Mouse (Mus musculus) intestine, postnatal 0 days (tissue): Measurements from ENCODE around the gene Folr1. TPM values are rescaled to one million over a fixed set of nuclear protein-coding genes. Genes with fewer than 3 reads are reported as not detected.

Experiments used
- ATAC-seq: fragments of 200-750 bp; cut with Nextera tagmentation; 2 replicates; pipeline ENCODE4 v1.8.0; 2017; ENCODE audit warnings: mild to moderate bottlenecking, moderate TSS enrichment, moderate library complexity
- H3K27ac ChIP-seq: fragments of 300-500 bp; sonication (generic); 2 replicates; pipeline ENCODE4 v1.5.1; 2014; ENCODE audit warnings: mild to moderate bottlenecking, low read depth, low read length, moderate library complexity
- H3K27me3 ChIP-seq: fragments of 300-500 bp; sonication (generic); replicated peaks from 2 replicates; pipeline ENCODE4 v1.6.1; 2014; ENCODE audit warnings: low read length, mixed read lengths; ENCODE audit not compliant: control insufficient read depth, insufficient read depth
- H3K36me3 ChIP-seq: fragments of 300-500 bp; sonication (generic); 2 replicates; pipeline ENCODE4 v1.6.1; 2014; ENCODE audit warnings: mild to moderate bottlenecking, moderate library complexity; ENCODE audit not compliant: control insufficient read depth, insufficient read depth
- H3K4me1 ChIP-seq: fragments of 300-500 bp; sonication (generic); replicated peaks from 2 replicates; pipeline ENCODE4 v1.6.1; 2014; ENCODE audit warnings: antibody characterized with exemption, low read length, mixed read lengths; ENCODE audit not compliant: control insufficient read depth, insufficient read depth
- H3K4me2 ChIP-seq: fragments of 300-500 bp; sonication (generic); replicated peaks from 2 replicates; pipeline ENCODE4 v1.6.1; 2014; ENCODE audit warnings: low read depth, mild to moderate bottlenecking, moderate library complexity
- H3K4me3 ChIP-seq: fragments of 300-500 bp; sonication (generic); 2 replicates; pipeline ENCODE4 v1.5.1; 2014; ENCODE audit warnings: low read depth, low read length
- H3K9ac ChIP-seq: fragments of 300-500 bp; sonication (generic); 2 replicates; pipeline ENCODE4 v1.6.1; 2014; ENCODE audit warnings: mild to moderate bottlenecking, low read depth, low read length
- H3K9me3 ChIP-seq: fragments of 300-500 bp; sonication (generic); 2 replicates; pipeline ENCODE4 v1.6.1; 2016; ENCODE audit warnings: mixed run types; ENCODE audit not compliant: control insufficient read depth
- CTCF ChIP-seq: sonication (generic); IDR thresholded peaks from 2 replicates; pipeline ENCODE4 v1.5.1; 2016; ENCODE audit warnings: low read depth, mild to moderate bottlenecking, control low read depth, antibody characterized with exemption, moderate library complexity
- WGBS: fragments of 180-500 bp; shearing (Covaris S2); extraction: QIAGEN DNeasy Blood & Tissue Kit; methylation state at CpG from one replicate; pipeline ENCODE4 v1.1.7; 2014; 5-methylcytosine and 5-hydroxymethylcytosine counted together
- polyA plus RNA-seq: library from polyadenylated mRNA; unstranded; fragments of >200 nt; fragmentation: Nextera tagmentation; extraction: Ambion mirVana; gene quantifications from 2 replicates; pipeline ENCODE4 v1.2.1, GENCODE M21; 2015

Gene Folr1
- 521 and 623 TPM in 2 replicates for polyA plus RNA-seq

DNA sequence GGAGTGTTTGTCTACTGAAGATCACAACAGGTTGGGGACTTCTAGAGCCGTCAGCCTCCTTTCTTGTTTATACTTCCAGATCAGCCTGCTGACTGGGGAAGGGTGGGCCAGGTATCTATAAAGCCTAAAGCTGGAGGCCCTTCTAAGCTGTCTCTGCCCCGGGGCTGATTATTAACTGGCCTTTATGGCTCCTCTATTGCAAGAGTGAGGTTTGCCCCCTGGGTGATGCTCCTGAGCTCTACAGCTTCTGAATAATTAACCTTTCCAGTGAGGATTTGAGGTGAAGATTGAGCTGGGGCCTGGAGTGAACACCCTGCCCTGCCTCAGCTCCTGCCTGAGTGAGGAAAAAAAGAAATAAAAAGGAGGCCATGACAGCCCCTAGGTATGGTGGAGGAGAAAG lies at the start of gene Folr1:
Gene Folr1, minus strand, starts transcription at position 160 of the 400 bp plus-strand sequence.
- peak; percentile 83 for ATAC-seq
- 25% methylated on average over 2 of the region's 2 CpGs for WGBS
- peak within 1 kb of the TSS; percentile 63 for H3K27ac ChIP-seq
- no peaks in the 10 kb centered on the region for H3K4me1 ChIP-seq
- H3K4me3 ChIP-seq = peak within 1 kb of the TSS; percentile 42
- no peaks in the 10 kb centered on the region for H3K9me3 ChIP-seq
- no peaks in the 10 kb centered on the region for H3K27me3 ChIP-seq
- H3K9ac ChIP-seq = peak within 1 kb of the TSS; percentile 37; the same call in 1 of the 2 replicates
- TF ChIP-seq CTCF = peak; percentile 43
- H3K36me3 ChIP-seq = no peaks in the 10 kb centered on the region
- peak within 1 kb of the TSS; percentile 64 for H3K4me2 ChIP-seq

GRCm38 (mm10) chr7:101918071-101918470 lies 47.5 kb upstream of the Folr1 start:
- peak; percentile 32; the same call in 1 of the 2 replicates for ATAC-seq
- H3K4me2 ChIP-seq = no peak overlapping the region
- no peak overlapping the region for H3K27ac ChIP-seq
- TF ChIP-seq CTCF = peak; percentile 94
- H3K9ac ChIP-seq = no peak overlapping the region
- no peak overlapping the region for H3K4me3 ChIP-seq
- 10% methylated on average over 1 of the region's 1 CpGs for WGBS
- no peaks in the 10 kb centered on the region for H3K4me1 ChIP-seq
- H3K9me3 ChIP-seq = no peaks in the 10 kb centered on the region
- H3K27me3 ChIP-seq = no peaks in the 10 kb centered on the region
- peaks cover 21% of the 10 kb centered on the region for H3K36me3 ChIP-seq

DNA sequence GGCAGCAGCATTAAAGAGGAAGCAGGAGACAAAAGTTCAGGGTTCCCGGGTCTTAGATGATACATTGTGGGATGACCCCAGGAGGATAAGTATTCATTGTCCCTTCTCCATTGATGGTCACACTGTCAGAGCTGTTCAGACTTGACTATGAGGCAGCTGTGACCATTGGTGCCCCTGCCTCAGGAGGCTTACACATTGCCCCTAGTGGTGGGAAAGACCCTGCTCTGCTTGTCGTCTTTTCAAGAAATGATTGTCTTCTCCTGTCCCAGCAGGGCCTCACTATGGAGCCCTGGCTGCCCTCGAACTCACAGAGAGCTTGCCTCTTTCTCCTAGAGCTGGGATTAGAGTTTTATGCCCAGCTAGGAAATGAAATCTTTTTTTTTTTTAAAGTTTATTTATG lies 41.4 kb upstream of the Folr1 start:
- H3K4me3 ChIP-seq = no peak overlapping the region
- H3K4me2 ChIP-seq = no peak overlapping the region
- H3K4me1 ChIP-seq = no peaks in the 10 kb centered on the region
- peaks cover 54% of the 10 kb centered on the region for H3K36me3 ChIP-seq
- peak; percentile 42 for TF ChIP-seq CTCF
- H3K27me3 ChIP-seq = no peaks in the 10 kb centered on the region
- no peak overlapping the region for H3K9ac ChIP-seq
- WGBS = 64% methylated on average over 3 of the region's 3 CpGs
- ATAC-seq = no peak
- H3K9me3 ChIP-seq = no peaks in the 10 kb centered on the region
- no peak overlapping the region for H3K27ac ChIP-seq

DNA sequence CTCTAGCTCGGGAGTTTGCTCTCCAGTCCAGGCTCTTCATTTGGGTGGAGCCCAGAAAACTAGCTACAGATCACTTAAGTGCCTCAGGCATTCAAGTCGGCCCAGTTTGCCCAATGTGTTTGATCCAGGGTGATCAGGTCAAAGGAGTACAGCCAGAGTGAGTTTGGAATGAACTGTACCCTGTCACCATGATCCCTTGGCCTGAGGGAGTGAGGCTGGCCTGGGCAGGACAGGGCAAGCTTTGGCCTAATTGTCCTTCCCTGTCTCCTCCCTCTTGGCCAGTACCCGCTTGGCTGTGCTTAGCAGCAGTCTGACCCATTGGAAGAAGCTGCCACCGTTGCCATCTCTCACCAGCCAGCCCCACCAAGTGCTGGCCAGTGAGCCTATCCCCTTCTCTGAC lies 39.5 kb upstream of the Folr1 start:
- Histone ChIP-seq H3K4me2 (no peak overlapping the region), H3K27ac (no peak overlapping the region), H3K4me1 (no peaks in the 10 kb centered on the region; the same call in none of the 2 replicates), H3K27me3 (no peaks in the 10 kb centered on the region), H3K36me3 (peaks cover 51% of the 10 kb centered on the region), H3K4me3 (no peak overlapping the region), H3K9me3 (no peaks in the 10 kb centered on the region), H3K9ac (no peak overlapping the region)
- ATAC-seq = no peak
- no peak for TF ChIP-seq CTCF
- 84% methylated on average over 4 of the region's 4 CpGs for WGBS

- H3K27me3 ChIP-seq = no peaks in the 10 kb centered on the region
- 0 out of 2 replicates have a peak, but pooled peaks have one; percentile 12 for TF ChIP-seq CTCF
- peak overlapping the region; percentile 43 for H3K4me2 ChIP-seq
- H3K9me3 ChIP-seq = no peaks in the 10 kb centered on the region
- 36% methylated on average over 4 of the region's 4 CpGs for WGBS
- no peaks in the 10 kb centered on the region; the same call in none of the 2 replicates for H3K4me1 ChIP-seq
- H3K4me3 ChIP-seq = no peak overlapping the region
- peak overlapping the region; percentile 57; the same call in 1 of the 2 replicates for H3K27ac ChIP-seq
- no peak overlapping the region for H3K9ac ChIP-seq
- peaks cover 36% of the 10 kb centered on the region for H3K36me3 ChIP-seq
- no peak for ATAC-seq
These were observed 37.8 kb upstream of the Folr1 start for GRCm38 (mm10) chr7:101908367-101908766.

DNA sequence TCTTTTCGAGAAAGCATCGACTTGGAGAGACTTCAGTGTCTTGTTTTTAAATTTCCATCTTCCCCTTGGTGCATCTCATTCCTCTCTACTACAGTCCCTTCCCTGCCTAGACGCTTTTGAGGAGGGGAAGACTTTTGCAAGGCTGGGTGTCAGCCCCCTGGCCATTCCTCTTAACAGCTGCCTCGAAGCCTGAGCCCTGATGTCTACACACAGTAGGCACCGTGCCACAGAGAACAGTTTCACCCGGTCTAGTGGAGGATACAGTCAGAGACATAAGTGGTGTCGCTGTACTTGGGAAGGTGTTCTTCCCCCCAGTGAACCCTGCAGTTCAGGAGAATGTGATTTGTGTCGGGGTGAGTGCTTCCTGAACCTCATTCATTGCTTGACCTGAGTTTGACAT lies 36.1 kb upstream of the Folr1 start:
- TF ChIP-seq CTCF = no peak
- Histone ChIP-seq H3K4me2 (peak overlapping the region; percentile 73), H3K27ac (peak overlapping the region; percentile 97), H3K4me3 (peak overlapping the region; percentile 86), H3K36me3 (peaks cover 19% of the 10 kb centered on the region), H3K27me3 (no peaks in the 10 kb centered on the region), H3K9ac (peak overlapping the region; percentile 92), H3K9me3 (no peaks in the 10 kb centered on the region), H3K4me1 (no peaks in the 10 kb centered on the region; the same call in none of the 2 replicates)
- 50% methylated on average over 8 of the region's 8 CpGs for WGBS
- ATAC-seq = no peak
